Comparison of ENCODE assay signal across 8 mouse cellular contexts in the genomic region with DNA sequence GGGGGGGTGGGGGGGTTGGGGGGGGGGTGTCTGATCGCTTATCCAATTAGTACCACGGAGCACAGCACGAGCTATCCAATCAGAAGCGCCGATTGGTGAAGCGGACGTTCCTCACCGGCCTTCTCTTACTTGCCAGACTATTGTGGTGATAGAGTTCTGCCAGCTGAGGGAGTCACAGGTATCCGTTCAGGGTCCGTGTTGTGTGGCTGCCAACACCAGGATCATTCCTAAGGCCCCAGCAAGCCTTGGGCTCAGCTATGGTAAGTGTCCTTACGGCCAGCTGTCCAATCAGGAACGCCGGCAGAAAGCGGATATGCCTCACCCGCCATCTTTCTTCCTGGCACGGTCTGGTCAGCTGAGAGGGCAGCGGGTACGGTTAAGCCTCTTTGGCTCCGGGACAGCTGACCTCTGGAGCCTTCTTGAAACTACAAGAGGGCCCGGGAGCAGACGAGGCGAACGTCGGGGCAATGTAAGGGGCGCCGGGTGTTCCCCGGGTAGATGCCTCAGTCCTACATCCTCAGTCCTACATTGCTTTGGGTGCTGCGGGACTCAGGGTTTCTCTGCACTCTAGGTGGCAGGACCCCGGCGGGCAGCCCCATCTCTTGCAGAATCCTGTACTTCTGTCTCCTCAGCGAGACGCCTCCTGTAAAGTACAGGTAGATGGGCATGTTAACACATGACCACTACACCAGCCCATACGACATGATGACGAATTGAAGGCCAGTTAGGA. TPM values are rescaled to one million over a fixed set of nuclear protein-coding genes. Genes with fewer than 3 reads are reported as not detected.
DNase-seq lines count a peak whose midpoint lies in the region; ATAC-seq lines count a peak whose summit lies in the region.

Gene Zfp563, plus strand, starts transcription at position 91 of the 730 bp plus-strand sequence.

- H3K9ac ChIP-seq in hindbrain, embryonic 12.5 days, result peak within 1 kb of the TSS; percentile 61

- peak within 1 kb of the TSS; percentile 90 for H3K27ac ChIP-seq in hindbrain, embryonic 12.5 days

- WGBS in hindbrain, embryonic 12.5 days, result 5% methylated on average over 34 of the region's 34 CpGs

- peak; percentile 95 for DNase-seq in NIH3T3 (ENCODE audit: low read depth)
- DNase-seq in cerebellum, postnatal 10 days, result peak; percentile 96 to 97
- DNase-seq in frontal cortex, postnatal 10 days (ENCODE audit: low spot score in 2 of 2), result peak; percentile 84 to 89
- DNase-seq in layer of hippocampus, postnatal 14 days (ENCODE audit: low spot score in 2 of 2), result peak; percentile 93 to 97
- DNase-seq in lung, postnatal 14 days, result peak; percentile 95
- peak; percentile 95 for DNase-seq in retina, adult 2 months (ENCODE audit: low read depth, low spot score)
- DNase-seq in thymus, postnatal 36 days, result peak; percentile 83 to 88

- peak within 1 kb of the TSS; percentile 56 for H3K4me3 ChIP-seq in hindbrain, embryonic 12.5 days

- peak within 1 kb of the TSS; percentile 54 for H3K4me2 ChIP-seq in hindbrain, embryonic 12.5 days (replicated peaks)

- no peaks in the 10 kb centered on the region for H3K36me3 ChIP-seq in hindbrain, embryonic 12.5 days

- peaks cover 17% of the 10 kb centered on the region for H3K4me1 ChIP-seq in hindbrain, embryonic 12.5 days

- peak; percentile 92 for ATAC-seq in hindbrain, embryonic 12.5 days (ENCODE audit: low FRiP score)

- H3K27me3 ChIP-seq in hindbrain, embryonic 12.5 days, result no peaks in the 10 kb centered on the region

- H3K9me3 ChIP-seq in hindbrain, embryonic 12.5 days (replicated peaks), result no peaks in the 10 kb centered on the region

RNA-seq across cellular contexts. Expression of gene Zfp563, which starts in this region (rescaled TPM):
- 15.6 and 18.2 TPM in 2 replicates for polyA plus RNA-seq in hindbrain, embryonic 12.5 days (2016; fragmentation: Nextera tagmentation; extraction: Ambion mirVana)
- 10 to 100 TPM; 15.6 to 20.5 TPM for total RNA-seq in layer of hippocampus, postnatal 14 days (2021)

Comparison
In these comparisons a context has a peak if more than half of its experiments do, and no peak if none do; other contexts are left out.
1. Peak in every context shown above with its lines: DNase-seq, ATAC-seq, H3K4me3 ChIP-seq and H3K27ac ChIP-seq.